Mouse (Mus musculus): ENCODE results near the gene P2rx1. TPM values are rescaled to one million over a fixed set of nuclear protein-coding genes. Genes with fewer than 3 reads are reported as not detected.

Gene P2rx1
- polyA plus RNA-seq, 1 experiment from 2014 or later = 1.4 TPM

DNA sequence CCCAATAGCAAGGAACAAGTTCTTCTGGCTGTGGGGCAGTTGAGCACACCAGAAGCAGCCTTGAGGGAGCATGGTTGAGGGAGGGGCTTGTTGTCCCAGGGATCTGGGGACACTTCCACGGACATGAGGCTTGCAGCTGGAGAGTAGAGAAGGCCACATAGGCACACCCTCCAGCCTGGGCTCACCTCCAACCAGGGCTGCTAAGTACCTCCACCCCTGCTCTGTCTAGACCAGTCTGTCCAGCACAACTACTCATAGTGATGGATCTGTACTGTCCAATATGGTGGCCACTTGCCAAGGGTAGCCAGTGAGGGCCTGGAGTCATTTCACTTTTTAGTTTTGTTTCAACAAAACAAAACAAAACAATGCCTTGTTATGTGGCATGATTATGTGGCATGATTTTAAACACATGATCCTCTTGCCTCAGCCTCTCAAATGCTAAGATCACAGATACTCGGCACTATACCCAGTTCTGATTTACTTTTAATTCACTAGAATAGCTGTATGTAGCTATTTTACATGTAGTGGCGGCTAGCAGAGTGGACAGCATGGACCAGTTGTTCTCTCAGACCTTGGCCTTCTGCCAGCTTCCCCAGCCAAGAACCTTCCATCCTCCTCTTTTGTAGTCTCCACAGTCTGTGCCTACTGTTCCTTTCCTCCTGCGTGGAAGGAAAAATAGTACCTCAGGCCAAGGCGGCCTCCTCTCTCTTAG lies 16.6 kb downstream of the P2rx1 start:
- H3K27me3 ChIP-seq (ENCODE audit: poor library complexity, severe bottlenecking) = peaks cover 54% of the 10 kb centered on the region
- DNase-seq (ENCODE audit: extremely low spot score, low spot score) = no peak
- WGBS = 87% methylated on average over 5 of the region's 5 CpGs
- H3K9me3 ChIP-seq = no peaks in the 10 kb centered on the region
- no peaks in the 10 kb centered on the region for H3K36me3 ChIP-seq (replicated peaks)
- peaks cover 22% of the 10 kb centered on the region for H3K4me1 ChIP-seq
- no peak overlapping the region for H3K4me3 ChIP-seq
- H3K27ac ChIP-seq = no peak overlapping the region

- peaks cover 59% of the 10 kb centered on the region for H3K27me3 ChIP-seq (ENCODE audit: poor library complexity, severe bottlenecking)
- no peak overlapping the region for H3K27ac ChIP-seq
- H3K9me3 ChIP-seq = no peaks in the 10 kb centered on the region
- WGBS = 78% methylated on average over 6 of the region's 6 CpGs
- peaks cover 22% of the 10 kb centered on the region for H3K4me1 ChIP-seq
- DNase-seq (ENCODE audit: extremely low spot score, low spot score) = no peak
- H3K36me3 ChIP-seq (replicated peaks) = no peaks in the 10 kb centered on the region
- no peak overlapping the region for H3K4me3 ChIP-seq
Measured at GRCm38 (mm10) chr11:73016103-73016420, 17.2 kb downstream of the P2rx1 start.

- H3K36me3 ChIP-seq (replicated peaks) = no peaks in the 10 kb centered on the region
- H3K4me1 ChIP-seq = peaks cover 29% of the 10 kb centered on the region
- peak within 1 kb of the TSS; percentile 72 for H3K4me3 ChIP-seq
- H3K9me3 ChIP-seq = no peaks in the 10 kb centered on the region
- H3K27me3 ChIP-seq (ENCODE audit: poor library complexity, severe bottlenecking) = peaks cover 85% of the 10 kb centered on the region
- under 1% methylated on average over 57 of the region's 57 CpGs for WGBS
- peak; percentile 87 for DNase-seq (ENCODE audit: extremely low spot score, low spot score)
- peak within 1 kb of the TSS; percentile 76 for H3K27ac ChIP-seq
Measured at GRCm38 (mm10) chr11:73018471-73019146, 19.7 kb downstream of the P2rx1 start, which contains the start of gene Camkk1. Gene Camkk1, plus strand, starts transcription at chr11:73019008.

- Histone ChIP-seq H3K27me3 (ENCODE audit: poor library complexity, severe bottlenecking) (peaks cover 88% of the 10 kb centered on the region), H3K4me1 (peaks cover 36% of the 10 kb centered on the region), H3K36me3 (replicated peaks) (no peaks in the 10 kb centered on the region), H3K4me3 (peak overlapping the region; percentile 72), H3K9me3 (no peaks in the 10 kb centered on the region), H3K27ac (peak overlapping the region; percentile 76)
- 1% methylated on average over 46 of the region's 46 CpGs for WGBS
- peak; percentile 45 for DNase-seq (ENCODE audit: extremely low spot score, low spot score)
Measured at GRCm38 (mm10) chr11:73019147-73019795, 20.4 kb downstream of the P2rx1 start.

GRCm38 (mm10) chr11:73020953-73021800 lies 22.3 kb downstream of the P2rx1 start:
- H3K27me3 ChIP-seq (ENCODE audit: poor library complexity, severe bottlenecking) = peaks cover 80% of the 10 kb centered on the region
- no peaks in the 10 kb centered on the region for H3K36me3 ChIP-seq (replicated peaks)
- H3K27ac ChIP-seq = no peak overlapping the region
- WGBS = 66% methylated on average over 7 of the region's 7 CpGs
- H3K9me3 ChIP-seq = no peaks in the 10 kb centered on the region
- peaks cover 45% of the 10 kb centered on the region for H3K4me1 ChIP-seq
- no peak overlapping the region for H3K4me3 ChIP-seq
- no peak for DNase-seq (ENCODE audit: extremely low spot score, low spot score)

- peaks cover 61% of the 10 kb centered on the region for H3K27me3 ChIP-seq (ENCODE audit: poor library complexity, severe bottlenecking)
Measured at GRCm38 (mm10) chr11:73023099-73023498, 24.2 kb downstream of the P2rx1 start.

DNA sequence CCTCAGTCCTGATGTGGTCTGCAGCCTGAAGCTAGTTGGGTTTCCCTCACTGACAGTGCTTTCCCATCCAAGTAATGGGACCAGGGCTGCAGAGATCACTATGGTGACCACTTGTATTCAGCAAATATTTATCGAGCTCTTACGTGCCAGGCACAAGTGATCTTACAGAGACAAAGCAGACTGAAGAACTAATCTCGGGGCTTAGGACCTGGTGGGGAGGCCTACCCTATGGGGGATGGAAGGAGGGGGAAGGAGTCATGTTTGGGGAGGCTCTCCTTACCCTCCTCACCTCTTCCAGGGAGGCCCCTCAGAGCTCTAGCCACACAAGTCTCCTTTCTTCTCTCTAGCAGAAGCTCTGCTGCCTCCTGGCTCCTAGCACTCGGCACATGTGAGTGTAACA lies 24.9 kb downstream of the P2rx1 start:
- Histone ChIP-seq H3K27me3 (ENCODE audit: poor library complexity, severe bottlenecking) (peaks cover 57% of the 10 kb centered on the region), H3K4me3 (no peak overlapping the region), H3K27ac (no peak overlapping the region), H3K9me3 (no peaks in the 10 kb centered on the region), H3K36me3 (replicated peaks) (no peaks in the 10 kb centered on the region), H3K4me1 (peaks cover 37% of the 10 kb centered on the region)
- DNase-seq (ENCODE audit: extremely low spot score, low spot score) = no peak
- 44% methylated on average over 4 of the region's 4 CpGs for WGBS

More at GRCm38 (mm10) chr11:73023099-73023498, 24.2 kb downstream of the P2rx1 start:
- H3K36me3 ChIP-seq (replicated peaks) = no peaks in the 10 kb centered on the region
- no peaks in the 10 kb centered on the region for H3K9me3 ChIP-seq
- no peak overlapping the region for H3K4me3 ChIP-seq
- no peak overlapping the region for H3K27ac ChIP-seq
- peaks cover 44% of the 10 kb centered on the region for H3K4me1 ChIP-seq
- WGBS = 55% methylated on average over 9 of the region's 9 CpGs
- no peak for DNase-seq (ENCODE audit: extremely low spot score, low spot score)

GRCm38 (mm10) chr11:73024236-73024904 lies 25.5 kb downstream of the P2rx1 start:
- no peak overlapping the region for H3K27ac ChIP-seq
- peaks cover 31% of the 10 kb centered on the region for H3K4me1 ChIP-seq
- peaks cover 56% of the 10 kb centered on the region for H3K27me3 ChIP-seq (ENCODE audit: poor library complexity, severe bottlenecking)
- no peaks in the 10 kb centered on the region for H3K36me3 ChIP-seq (replicated peaks)
- DNase-seq (ENCODE audit: extremely low spot score, low spot score) = no peak
- H3K4me3 ChIP-seq = no peak overlapping the region
- 66% methylated on average over 7 of the region's 7 CpGs for WGBS
- no peaks in the 10 kb centered on the region for H3K9me3 ChIP-seq

DNA sequence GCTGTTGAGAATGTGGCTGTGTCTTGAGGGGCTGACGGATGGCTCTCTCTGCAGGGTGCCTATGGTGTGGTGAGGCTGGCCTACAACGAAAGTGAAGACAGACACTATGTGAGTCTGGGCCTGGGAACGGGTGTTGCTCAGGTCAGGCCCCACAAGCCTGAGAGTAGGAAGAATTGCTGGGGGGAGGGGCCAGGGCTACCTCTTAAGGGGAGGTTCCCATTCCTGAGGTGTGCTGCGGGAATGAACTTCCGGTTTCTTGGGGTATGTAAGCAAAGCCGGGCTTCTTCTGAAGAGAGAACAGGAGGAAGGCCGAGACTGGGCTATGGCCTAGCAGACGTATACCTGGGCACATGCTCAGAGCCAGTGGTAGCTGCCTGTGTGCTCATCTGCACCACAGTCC lies 28.1 kb downstream of the P2rx1 start:
- WGBS = 56% methylated on average over 8 of the region's 8 CpGs
- Histone ChIP-seq H3K9me3 (no peaks in the 10 kb centered on the region), H3K4me1 (peaks cover 35% of the 10 kb centered on the region), H3K36me3 (replicated peaks) (no peaks in the 10 kb centered on the region), H3K27me3 (ENCODE audit: poor library complexity, severe bottlenecking) (peaks cover 36% of the 10 kb centered on the region), H3K27ac (no peak overlapping the region), H3K4me3 (no peak overlapping the region)
- no peak for DNase-seq (ENCODE audit: extremely low spot score, low spot score)

DNA sequence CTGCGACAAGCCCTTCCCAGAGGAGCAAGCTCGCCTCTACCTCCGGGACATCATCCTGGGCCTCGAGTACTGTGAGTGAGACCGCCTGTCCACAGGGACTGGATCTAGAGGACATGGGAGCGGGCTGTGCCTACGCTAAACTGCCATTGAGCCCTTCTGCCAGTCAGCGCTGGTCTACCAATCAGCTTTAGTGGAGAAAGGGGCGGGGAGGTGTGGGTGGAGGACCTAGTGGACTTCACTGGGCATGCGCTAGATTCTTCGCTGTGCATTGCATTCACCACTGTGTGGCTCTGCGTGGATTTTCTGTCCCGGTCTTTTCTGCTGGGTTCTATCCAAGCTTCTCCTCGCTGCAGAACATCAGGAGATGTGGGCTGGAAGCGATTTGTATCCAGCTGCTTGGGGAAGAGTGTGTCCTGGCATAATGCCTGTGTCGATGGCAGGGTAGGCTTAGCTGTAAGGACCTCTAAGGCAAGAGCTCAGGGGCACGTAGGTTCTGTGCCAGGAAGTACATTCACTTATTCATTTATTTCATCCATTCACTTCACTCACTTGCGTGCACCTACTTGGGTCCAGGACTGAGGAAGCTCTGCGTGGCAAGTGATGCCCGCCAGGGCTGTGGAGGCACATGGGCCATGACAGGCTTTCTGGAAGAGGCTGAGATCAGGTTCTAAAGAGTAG lies 32.1 kb downstream of the P2rx1 start:
- Histone ChIP-seq H3K36me3 (replicated peaks) (no peaks in the 10 kb centered on the region), H3K27ac (peak overlapping the region; percentile 78), H3K4me1 (peaks cover 12% of the 10 kb centered on the region), H3K9me3 (no peaks in the 10 kb centered on the region), H3K4me3 (peak overlapping the region; percentile 44), H3K27me3 (ENCODE audit: poor library complexity, severe bottlenecking) (peaks cover 23% of the 10 kb centered on the region)
- 29% methylated on average over 20 of the region's 20 CpGs for WGBS
- peak; percentile 84 for DNase-seq (ENCODE audit: extremely low spot score, low spot score)

- H3K4me3 ChIP-seq = peak overlapping the region; percentile 44; the same call in 1 of the 2 replicates
- H3K36me3 ChIP-seq (replicated peaks) = no peaks in the 10 kb centered on the region
- 83% methylated on average over 5 of the region's 5 CpGs for WGBS
Measured at GRCm38 (mm10) chr11:73031536-73031935, 32.6 kb downstream of the P2rx1 start.

More at GRCm38 (mm10) chr11:73031536-73031935, 32.6 kb downstream of the P2rx1 start:
- Histone ChIP-seq H3K27ac (peak overlapping the region; percentile 78; the same call in 1 of the 2 replicates), H3K27me3 (ENCODE audit: poor library complexity, severe bottlenecking) (peaks cover 23% of the 10 kb centered on the region), H3K4me1 (peaks cover 12% of the 10 kb centered on the region), H3K9me3 (no peaks in the 10 kb centered on the region)
- DNase-seq (ENCODE audit: extremely low spot score, low spot score) = no peak

All from forebrain, embryonic 10.5 days (tissue).